Mouse (Mus musculus): Measurements from ENCODE around the gene Cnbd2. TPM values are rescaled to one million over a fixed set of nuclear protein-coding genes. Genes with fewer than 3 reads are reported as not detected.
"Not testable (repeated sequence)": the region's sequence is repeated elsewhere in the genome, so short reads cannot be mapped to it uniquely, and the experiment has no call there.

The Cnbd2 gene
- polyA plus RNA-seq, 1 experiment from 2014 or later, result 2.0 TPM

DNA sequence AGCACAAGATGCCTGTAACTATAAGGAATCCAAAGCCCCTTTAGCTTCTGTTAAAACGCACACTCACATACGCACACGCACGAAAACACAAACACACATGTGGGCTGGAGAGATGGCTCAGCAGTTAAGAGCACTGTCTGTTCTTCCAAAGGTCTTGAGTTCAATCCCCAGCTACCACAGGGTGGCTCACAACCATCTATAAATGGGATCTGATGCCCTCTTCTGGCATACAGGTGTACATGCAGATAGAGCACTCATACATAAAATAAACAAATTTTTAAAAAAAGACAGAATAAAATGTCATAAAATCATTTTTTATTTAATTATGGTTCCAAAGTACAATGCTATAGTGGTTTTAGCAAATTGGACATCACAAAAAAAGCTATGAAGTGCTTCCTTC lies 82.2 kb downstream of the Cnbd2 start:
- H3K4me1 ChIP-seq, result peaks cover 6% of the 10 kb centered on the region
- no peaks in the 10 kb centered on the region for H3K36me3 ChIP-seq
- H3K4me3 ChIP-seq, result no peak overlapping the region
- no peaks in the 10 kb centered on the region for H3K9me3 ChIP-seq (replicated peaks)
- WGBS (ENCODE audit: insufficient replicate concordance), result 88% methylated on average over 4 of the region's 4 CpGs
- ATAC-seq, result no peak
- no peak overlapping the region for H3K4me2 ChIP-seq
- no peak overlapping the region for H3K27ac ChIP-seq
- H3K27me3 ChIP-seq (replicated peaks), result 0 out of 2 replicates have a peak, but pooled peaks cover 2% of the 10 kb centered on the region
- H3K9ac ChIP-seq, result no peak overlapping the region

DNA sequence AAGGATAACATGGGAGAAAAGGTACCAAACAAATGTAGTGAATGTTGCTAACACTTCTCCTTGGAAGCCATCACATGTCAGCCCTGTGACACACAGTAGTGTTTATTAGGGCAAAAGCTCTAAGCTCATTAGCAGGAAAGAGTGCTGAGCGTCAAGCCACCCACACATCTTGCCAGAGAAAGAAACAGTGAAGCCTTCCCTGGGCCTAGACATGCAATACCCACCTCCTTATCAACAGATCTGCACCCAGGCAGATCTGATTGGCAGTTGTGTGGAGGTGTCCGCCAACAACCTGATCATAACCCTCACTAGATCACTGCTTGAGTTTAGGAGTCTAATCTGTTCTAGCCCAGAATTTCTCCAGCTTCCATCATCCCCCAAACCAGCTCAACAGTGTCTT lies 84.0 kb downstream of the Cnbd2 start:
- Histone ChIP-seq H3K36me3 (no peaks in the 10 kb centered on the region), H3K4me2 (no peak overlapping the region), H3K4me3 (no peak overlapping the region), H3K9me3 (replicated peaks) (no peaks in the 10 kb centered on the region), H3K27me3 (replicated peaks) (0 out of 2 replicates have a peak, but pooled peaks cover 4% of the 10 kb centered on the region), H3K27ac (no peak overlapping the region), H3K4me1 (peaks cover 9% of the 10 kb centered on the region), H3K9ac (no peak overlapping the region)
- ATAC-seq, result no peak
- 55% methylated on average over 2 of the region's 2 CpGs for WGBS (ENCODE audit: insufficient replicate concordance)

DNA sequence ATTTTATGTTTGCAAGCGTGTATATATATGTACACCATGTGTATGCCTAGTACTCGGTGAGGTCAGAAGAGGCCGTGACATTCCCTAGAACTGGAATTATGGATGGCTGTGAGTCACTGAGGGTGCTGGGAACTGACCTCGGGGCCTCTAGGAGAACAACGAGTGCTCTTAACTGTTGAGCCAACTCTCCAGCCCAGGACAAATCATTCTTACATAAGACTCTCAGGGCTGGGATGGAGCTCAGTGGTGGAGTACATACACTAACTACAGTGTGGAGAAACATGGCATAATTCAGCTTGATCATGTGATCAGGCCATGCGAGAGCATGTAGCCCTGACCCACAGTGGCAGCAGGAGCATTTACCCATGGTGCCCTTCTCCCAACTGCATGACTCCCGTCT lies 85.9 kb downstream of the Cnbd2 start:
- no peak overlapping the region for H3K4me2 ChIP-seq
- H3K4me1 ChIP-seq, result peaks cover 13% of the 10 kb centered on the region
- no peak overlapping the region for H3K27ac ChIP-seq
- H3K4me3 ChIP-seq, result no peak overlapping the region
- H3K27me3 ChIP-seq (replicated peaks), result peaks cover 12% of the 10 kb centered on the region
- 71% methylated on average over 7 of the region's 7 CpGs for WGBS (ENCODE audit: insufficient replicate concordance)
- H3K9ac ChIP-seq, result no peak overlapping the region
- H3K36me3 ChIP-seq, result no peaks in the 10 kb centered on the region
- no peak for ATAC-seq
- no peaks in the 10 kb centered on the region for H3K9me3 ChIP-seq (replicated peaks)

DNA sequence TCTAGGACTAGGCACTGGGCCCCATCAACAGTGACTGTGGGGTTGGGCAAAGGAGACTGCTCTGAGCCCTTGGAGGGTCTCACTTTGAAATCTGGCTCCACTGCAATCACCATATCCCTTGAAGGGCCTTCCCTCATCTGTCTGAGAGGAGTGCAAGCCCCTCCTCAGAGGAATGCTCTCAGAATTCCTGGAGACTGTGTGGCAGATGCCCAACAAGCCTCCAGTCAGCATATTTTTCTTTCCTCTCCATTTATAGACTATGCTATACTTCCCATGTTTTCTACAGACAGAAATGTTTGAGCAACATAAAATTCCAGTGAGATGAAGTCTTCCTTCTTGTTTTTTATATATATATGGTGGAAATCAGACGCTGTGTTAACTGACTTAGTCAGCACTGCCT lies 87.4 kb downstream of the Cnbd2 start:
- Histone ChIP-seq H3K4me3 (no peak overlapping the region), H3K9me3 (replicated peaks) (no peaks in the 10 kb centered on the region), H3K4me1 (peaks cover 8% of the 10 kb centered on the region), H3K4me2 (no peak overlapping the region), H3K27ac (no peak overlapping the region), H3K9ac (no peak overlapping the region), H3K27me3 (replicated peaks) (peaks cover 12% of the 10 kb centered on the region), H3K36me3 (no peaks in the 10 kb centered on the region)
- 63% methylated on average over 1 of the region's 1 CpGs for WGBS (ENCODE audit: insufficient replicate concordance)
- ATAC-seq, result no peak

DNA sequence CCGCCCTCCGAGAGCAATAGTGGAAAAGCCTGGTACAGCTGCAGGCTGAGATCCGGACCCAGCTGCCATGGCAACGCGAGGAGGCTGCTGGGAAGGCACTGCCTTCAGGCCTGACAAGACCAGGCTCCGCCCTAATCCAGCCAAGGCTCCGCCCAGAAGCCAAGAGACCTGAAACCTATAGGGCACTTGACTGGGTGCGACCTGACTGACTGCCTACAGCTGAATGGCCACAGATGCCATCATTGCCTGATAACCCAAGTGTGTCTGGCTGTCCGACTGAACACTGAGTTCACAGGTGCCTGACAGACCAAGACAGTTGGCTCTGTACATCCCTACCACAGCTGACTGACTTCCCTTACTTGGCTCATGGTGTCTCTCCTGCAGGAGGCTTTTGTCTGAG lies 89.2 kb downstream of the Cnbd2 start:
- Histone ChIP-seq H3K9me3 (replicated peaks) (no peaks in the 10 kb centered on the region), H3K4me3 (no peak overlapping the region), H3K27me3 (replicated peaks) (peaks cover 14% of the 10 kb centered on the region), H3K4me1 (peaks cover 8% of the 10 kb centered on the region), H3K9ac (no peak overlapping the region), H3K4me2 (peak overlapping the region; percentile 24; the same call in 1 of the 2 replicates), H3K36me3 (no peaks in the 10 kb centered on the region), H3K27ac (no peak overlapping the region)
- ATAC-seq, result peak; percentile 78
- WGBS (ENCODE audit: insufficient replicate concordance), result 5% methylated on average over 9 of the region's 9 CpGs

DNA sequence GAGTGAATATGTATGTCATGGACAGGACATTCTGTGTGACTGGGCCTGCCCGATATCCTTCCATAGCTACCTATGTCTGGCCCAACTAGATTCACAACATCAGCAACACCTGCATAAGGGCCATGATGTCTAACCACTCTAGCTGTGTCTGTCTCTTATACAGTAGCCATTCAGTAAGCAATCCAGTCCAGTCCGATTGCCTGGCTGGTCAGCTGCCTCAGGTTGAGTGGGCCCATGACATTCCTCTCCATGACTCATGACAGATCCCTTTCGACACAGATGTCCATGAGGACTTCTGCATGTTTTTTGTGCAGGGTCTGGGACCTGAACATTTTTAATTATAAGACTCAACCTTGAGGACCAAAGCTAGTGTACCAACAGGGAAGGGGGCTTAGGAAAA lies 89.9 kb downstream of the Cnbd2 start:
- WGBS (ENCODE audit: insufficient replicate concordance), result 66% methylated on average over 3 of the region's 3 CpGs
- Histone ChIP-seq H3K9me3 (replicated peaks) (no peaks in the 10 kb centered on the region), H3K4me2 (no peak overlapping the region), H3K9ac (no peak overlapping the region), H3K36me3 (no peaks in the 10 kb centered on the region), H3K4me1 (peaks cover 8% of the 10 kb centered on the region), H3K27me3 (replicated peaks) (peaks cover 21% of the 10 kb centered on the region), H3K4me3 (no peak overlapping the region), H3K27ac (no peak overlapping the region)
- no peak for ATAC-seq

DNA sequence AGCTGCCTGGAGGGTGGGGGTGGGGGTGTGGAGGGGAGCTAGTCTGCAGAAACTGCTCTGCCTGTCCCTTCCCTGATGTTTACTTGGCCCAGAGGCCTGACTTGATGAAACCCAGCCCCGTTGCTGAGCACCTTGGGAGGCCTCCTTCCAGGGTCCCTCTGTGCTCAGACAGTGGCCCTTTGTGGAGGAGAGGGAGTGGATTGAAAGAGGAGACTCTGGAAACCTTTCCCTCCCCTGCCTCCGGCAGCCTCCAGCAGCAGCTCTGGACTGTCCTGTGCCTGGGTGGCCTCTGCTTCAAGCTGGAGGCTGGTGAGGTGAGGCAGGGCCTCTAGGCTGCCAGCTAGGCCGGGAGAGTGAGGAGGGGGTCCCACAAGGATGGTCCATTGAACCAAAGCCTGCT lies 94.9 kb downstream of the Cnbd2 start:
- H3K4me3 ChIP-seq, result no peak overlapping the region
- no peaks in the 10 kb centered on the region for H3K36me3 ChIP-seq
- no peak overlapping the region for H3K4me2 ChIP-seq
- no peak overlapping the region for H3K27ac ChIP-seq
- 40% methylated on average over 3 of the region's 3 CpGs for WGBS (ENCODE audit: insufficient replicate concordance)
- peaks cover 15% of the 10 kb centered on the region for H3K27me3 ChIP-seq (replicated peaks)
- no peak for ATAC-seq
- H3K4me1 ChIP-seq, result no peaks in the 10 kb centered on the region
- no peak overlapping the region for H3K9ac ChIP-seq
- H3K9me3 ChIP-seq (replicated peaks), result no peaks in the 10 kb centered on the region

DNA sequence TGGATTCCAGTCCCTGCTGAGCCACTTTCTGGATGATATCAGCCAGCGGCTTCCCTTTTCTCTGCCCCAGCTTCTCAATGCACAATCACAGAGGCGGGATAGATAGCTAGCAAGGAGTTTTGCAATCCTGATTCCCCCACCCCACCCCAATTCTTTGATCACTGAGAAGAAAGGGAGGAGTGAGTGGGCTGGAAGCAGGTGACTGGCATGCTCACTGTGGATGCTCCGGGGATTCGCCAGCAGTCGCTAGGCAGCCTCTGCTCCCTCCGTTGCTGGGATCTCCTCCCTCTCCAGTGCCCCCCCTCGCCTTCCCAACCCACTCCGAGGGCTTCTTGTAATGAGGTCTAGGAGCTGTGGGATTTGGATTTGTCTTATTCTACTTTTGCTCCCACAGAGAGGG lies 96.1 kb downstream of the Cnbd2 start:
- H3K36me3 ChIP-seq, result no peaks in the 10 kb centered on the region
- no peaks in the 10 kb centered on the region for H3K4me1 ChIP-seq
- peaks cover 14% of the 10 kb centered on the region for H3K27me3 ChIP-seq (replicated peaks)
- no peaks in the 10 kb centered on the region for H3K9me3 ChIP-seq (replicated peaks)
- 55% methylated on average over 8 of the region's 8 CpGs for WGBS (ENCODE audit: insufficient replicate concordance)
- no peak overlapping the region for H3K9ac ChIP-seq
- no peak for ATAC-seq
- H3K27ac ChIP-seq, result no peak overlapping the region
- H3K4me2 ChIP-seq, result no peak overlapping the region
- H3K4me3 ChIP-seq, result no peak overlapping the region

DNA sequence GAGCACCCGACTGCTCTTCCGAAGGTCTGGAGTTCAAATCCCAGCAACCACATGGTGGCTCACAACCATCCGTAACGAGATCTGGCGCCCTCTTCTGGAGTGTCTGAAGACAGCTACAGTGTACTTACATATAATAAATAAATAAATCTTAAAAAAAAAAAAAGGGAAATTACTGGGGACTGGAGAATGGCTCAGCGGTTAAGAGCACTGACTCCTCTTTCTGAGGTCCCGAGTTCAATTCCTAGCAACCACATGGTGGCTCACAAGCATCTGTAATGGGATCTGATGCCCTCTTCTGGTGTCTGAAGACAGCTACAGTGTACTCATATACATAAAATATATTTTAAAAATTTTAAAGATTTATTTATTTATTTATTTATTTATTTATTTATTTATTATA lies 99.2 kb downstream of the Cnbd2 start:
- not testable (repeated sequence) for H3K27ac ChIP-seq; H3K9me3 ChIP-seq (replicated peaks); H3K4me3 ChIP-seq; H3K9ac ChIP-seq; H3K36me3 ChIP-seq; ATAC-seq; H3K4me1 ChIP-seq; H3K4me2 ChIP-seq
- peaks cover 15% of the 10 kb centered on the region for H3K27me3 ChIP-seq (replicated peaks)
- WGBS (ENCODE audit: insufficient replicate concordance), result 57% methylated on average over 7 of the region's 7 CpGs

DNA sequence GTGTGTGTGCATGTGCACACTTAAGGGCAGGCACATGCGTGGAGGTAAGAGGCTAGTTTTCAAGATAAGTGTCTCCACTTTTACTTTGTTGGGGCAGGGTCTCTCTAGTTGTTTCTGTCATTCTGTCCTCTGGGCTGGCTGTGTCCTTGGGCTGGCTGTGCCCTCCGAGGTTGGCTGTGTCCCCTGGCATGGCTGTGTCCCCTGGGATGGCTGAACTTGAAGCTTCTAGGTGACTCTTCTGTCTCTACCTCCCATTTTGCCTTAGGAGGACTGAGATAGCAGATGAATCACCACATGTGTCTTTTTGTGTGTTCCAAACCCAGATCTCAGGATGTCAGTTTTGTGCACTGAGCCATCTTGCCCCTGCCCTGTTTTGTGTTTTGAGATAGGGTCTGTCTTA lies 102.9 kb downstream of the Cnbd2 start:
- no peak for ATAC-seq

DNA sequence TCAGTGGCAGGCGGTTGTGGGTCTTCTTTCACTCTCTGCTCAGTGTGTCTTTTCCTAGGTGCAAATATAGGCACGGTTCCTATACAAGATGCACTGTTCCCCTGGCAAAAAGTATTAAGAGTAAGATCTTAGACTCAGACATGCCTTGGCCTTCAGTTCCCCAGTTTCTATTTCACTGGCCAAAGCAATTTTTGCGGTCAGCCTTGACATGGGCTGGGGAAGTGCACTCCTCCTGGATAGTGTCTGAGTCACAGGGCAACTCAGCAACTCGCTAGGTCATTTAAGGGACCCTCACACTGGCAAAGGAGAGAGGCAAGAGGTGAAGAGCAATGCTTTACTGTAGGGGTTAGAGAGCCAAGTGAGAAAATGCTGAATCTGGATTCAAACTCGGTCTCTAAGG lies 103.6 kb downstream of the Cnbd2 start:
- no peak overlapping the region for H3K9ac ChIP-seq
- 41% methylated on average over 5 of the region's 5 CpGs for WGBS (ENCODE audit: insufficient replicate concordance)
- H3K36me3 ChIP-seq, result no peaks in the 10 kb centered on the region
- H3K4me2 ChIP-seq, result no peak overlapping the region
- H3K9me3 ChIP-seq (replicated peaks), result no peaks in the 10 kb centered on the region
- peaks cover 5% of the 10 kb centered on the region for H3K4me1 ChIP-seq
- no peak overlapping the region for H3K4me3 ChIP-seq
- ATAC-seq, result no peak
- H3K27me3 ChIP-seq (replicated peaks), result peaks cover 44% of the 10 kb centered on the region
- H3K27ac ChIP-seq, result no peak overlapping the region

More for the DNA sequence above, 102.9 kb downstream of the Cnbd2 start:
- Histone ChIP-seq H3K4me2 (no peak overlapping the region), H3K4me1 (no peaks in the 10 kb centered on the region), H3K4me3 (no peak overlapping the region), H3K9me3 (replicated peaks) (no peaks in the 10 kb centered on the region), H3K36me3 (no peaks in the 10 kb centered on the region), H3K27ac (no peak overlapping the region), H3K27me3 (replicated peaks) (peaks cover 37% of the 10 kb centered on the region), H3K9ac (no peak overlapping the region)
- WGBS (ENCODE audit: insufficient replicate concordance), result 42% methylated on average over 2 of the region's 2 CpGs

DNA sequence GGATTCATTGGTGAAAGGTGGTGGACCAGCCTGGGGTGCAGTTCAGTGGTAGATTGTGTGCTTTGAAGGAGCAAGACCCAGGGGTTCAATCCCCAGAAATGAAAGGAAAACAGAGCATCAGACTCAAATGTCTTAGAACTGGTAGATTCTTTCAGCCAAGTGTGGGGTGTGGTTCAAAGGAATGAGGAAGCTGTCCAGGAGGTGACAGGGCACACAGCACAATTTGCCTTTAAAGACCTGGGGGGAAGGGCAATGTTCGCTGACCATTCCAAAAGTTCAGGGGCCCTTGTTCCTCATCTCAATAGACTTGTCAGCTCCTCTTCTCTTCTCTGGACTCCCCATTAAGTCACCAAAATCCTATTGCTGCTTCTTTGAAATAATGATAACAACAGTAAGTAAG lies 105.1 kb downstream of the Cnbd2 start:
- Histone ChIP-seq H3K9me3 (replicated peaks) (no peaks in the 10 kb centered on the region), H3K27ac (no peak overlapping the region), H3K36me3 (no peaks in the 10 kb centered on the region), H3K4me2 (no peak overlapping the region), H3K4me3 (no peak overlapping the region), H3K27me3 (replicated peaks) (peaks cover 59% of the 10 kb centered on the region), H3K9ac (no peak overlapping the region), H3K4me1 (peaks cover 18% of the 10 kb centered on the region)
- ATAC-seq, result no peak
- 8% methylated on average over 1 of the region's 1 CpGs for WGBS (ENCODE audit: insufficient replicate concordance)

DNA sequence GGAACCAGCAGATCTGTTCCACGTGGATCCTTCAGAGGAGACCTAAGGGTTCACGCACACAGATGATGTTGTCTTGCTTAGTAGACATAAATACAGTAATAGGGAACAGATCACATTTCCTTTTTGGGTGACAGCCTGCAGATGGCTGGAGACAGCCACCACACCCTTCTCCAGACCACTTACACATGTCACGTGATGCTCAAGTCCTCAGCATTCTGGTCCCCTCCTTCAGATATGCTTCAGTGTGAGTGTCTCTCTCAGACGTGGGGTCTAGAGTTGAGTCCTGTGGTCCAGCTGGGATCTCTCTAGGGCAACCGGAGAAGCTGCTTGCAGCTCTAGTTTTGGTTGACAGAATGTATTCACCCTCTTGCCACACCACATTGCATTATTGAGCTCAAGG lies 106.4 kb downstream of the Cnbd2 start:
- Histone ChIP-seq H3K9ac (no peak overlapping the region), H3K4me1 (peaks cover 18% of the 10 kb centered on the region), H3K36me3 (no peaks in the 10 kb centered on the region), H3K9me3 (replicated peaks) (no peaks in the 10 kb centered on the region), H3K4me2 (no peak overlapping the region), H3K27ac (no peak overlapping the region), H3K27me3 (replicated peaks) (peaks cover 72% of the 10 kb centered on the region), H3K4me3 (no peak overlapping the region)
- 52% methylated on average over 5 of the region's 5 CpGs for WGBS (ENCODE audit: insufficient replicate concordance)
- no peak for ATAC-seq
